12 mouse cellular contexts compared by ENCODE assay signal in the genomic region with DNA sequence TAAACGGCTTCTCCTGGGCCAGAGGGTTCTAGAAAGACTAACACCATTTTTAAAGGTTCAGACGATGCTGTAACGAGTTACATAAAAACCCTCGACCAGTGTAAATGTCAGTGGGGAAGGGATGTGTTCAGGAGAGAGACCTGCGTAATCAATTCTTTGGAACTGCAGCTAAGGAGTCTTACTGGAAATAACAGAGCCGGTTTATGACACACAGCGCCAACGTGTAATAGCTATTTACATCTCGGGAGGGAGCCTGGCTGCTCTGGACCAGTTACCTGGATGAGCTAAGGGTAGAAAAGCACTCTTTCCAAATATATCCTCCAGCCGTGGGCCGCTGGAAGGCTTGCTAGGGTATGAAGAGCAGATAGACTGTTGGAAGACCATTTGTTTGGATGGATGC.
DNase-seq lines count a peak whose midpoint lies in the region; ATAC-seq and TF ChIP-seq lines count a peak whose summit lies in the region.
"Had no signal": no experiment of that assay in that cellular context is flagged by ENCODE, and none has a peak within 500 bp of the region (broad histone marks: within the 10 kb centered on the region; RNA-seq: fewer than 3 reads in every experiment).

No protein-coding gene starts in this region.

- 71% methylated on average over 11 of the region's 11 CpGs for WGBS in embryonic facial prominence, embryonic 12.5 days
- whole genome bisulfite sequencing in embryonic facial prominence, embryonic 10.5 days, result 84% methylated on average over 11 of the region's 11 CpGs
- WGBS in hindbrain, postnatal 0 days, result 59% methylated on average over 11 of the region's 11 CpGs
- WGBS in hindbrain, embryonic 10.5 days, result 81% methylated on average over 11 of the region's 11 CpGs
- 81% methylated on average over 11 of the region's 11 CpGs for WGBS in midbrain, embryonic 14.5 days
- WGBS in midbrain, postnatal 0 days, result 70% methylated on average over 11 of the region's 11 CpGs
- 51% methylated on average over 11 of the region's 11 CpGs for WGBS in stomach, postnatal 0 days

- ATAC-seq in embryonic facial prominence, embryonic 12.5 days (ENCODE audit: insufficient number of reproducible peaks, insufficient read depth, low FRiP score, low TSS enrichment), result no peak
- ATAC-seq in hindbrain, postnatal 0 days, result no peak
- ATAC-seq in midbrain, embryonic 14.5 days (ENCODE audit: low FRiP score, low TSS enrichment), result no peak
- no peak for ATAC-seq in midbrain, postnatal 0 days (ENCODE audit: low FRiP score)
- ATAC-seq in stomach, postnatal 0 days (ENCODE audit: low FRiP score, low TSS enrichment), result peak; percentile 51; the same call in 1 of the 2 replicates
- ATAC-seq: forebrain, embryonic 16.5 days had no signal

- 0 out of 2 replicates have a peak overlapping the region, but pooled peaks have one; percentile 37 for H3K27ac ChIP-seq in embryonic facial prominence, embryonic 12.5 days
- no peak overlapping the region for H3K27ac ChIP-seq in embryonic facial prominence, embryonic 10.5 days (replicated peaks)
- 0 out of 2 replicates have a peak overlapping the region, but pooled peaks have one; percentile 26 for H3K27ac ChIP-seq in hindbrain, postnatal 0 days
- no peak overlapping the region for H3K27ac ChIP-seq in hindbrain, embryonic 10.5 days
- H3K27ac ChIP-seq in midbrain, embryonic 14.5 days (replicated peaks; ENCODE audit: low read depth, low read length), result peak overlapping the region; percentile 38; the same call in 1 of the 2 replicates
- H3K27ac ChIP-seq in midbrain, postnatal 0 days (ENCODE audit: low read depth, low read length), result no peak overlapping the region
- H3K27ac ChIP-seq in stomach, postnatal 0 days (replicated peaks), result peak overlapping the region; percentile 49; the same call in 1 of the 2 replicates

- no peaks in the 10 kb centered on the region for H3K9me3 ChIP-seq in embryonic facial prominence, embryonic 12.5 days
- no peaks in the 10 kb centered on the region for H3K9me3 ChIP-seq in embryonic facial prominence, embryonic 10.5 days
- H3K9me3 ChIP-seq in hindbrain, postnatal 0 days (ENCODE audit: low read length), result no peaks in the 10 kb centered on the region
- H3K9me3 ChIP-seq in hindbrain, embryonic 10.5 days, result no peaks in the 10 kb centered on the region
- no peaks in the 10 kb centered on the region for H3K9me3 ChIP-seq in midbrain, embryonic 14.5 days (ENCODE audit: control insufficient read depth, low read length)
- H3K9me3 ChIP-seq in midbrain, postnatal 0 days (ENCODE audit: low read length), result no peaks in the 10 kb centered on the region
- H3K9me3 ChIP-seq in stomach, postnatal 0 days (ENCODE audit: control insufficient read depth, low read length), result no peaks in the 10 kb centered on the region

- TF ChIP-seq EP300 in stomach, postnatal 0 days (optimal IDR thresholded peaks at IDR 0.05), result no peak

- TF ChIP-seq CTCF in hindbrain, postnatal 0 days (IDR thresholded peaks at IDR 0.05; ENCODE audit: low read depth), result no peak
- no peak for TF ChIP-seq CTCF in midbrain, postnatal 0 days (IDR thresholded peaks at IDR 0.05)
- TF ChIP-seq CTCF in stomach, postnatal 0 days (IDR thresholded peaks at IDR 0.05; ENCODE audit: low read depth), result no peak

- no peak overlapping the region for H3K4me2 ChIP-seq in embryonic facial prominence, embryonic 12.5 days (replicated peaks)
- H3K4me2 ChIP-seq in hindbrain, postnatal 0 days (ENCODE audit: low read depth, low read length), result no peak overlapping the region
- H3K4me2 ChIP-seq in midbrain, embryonic 14.5 days (ENCODE audit: low read length), result no peak overlapping the region
- no peak overlapping the region for H3K4me2 ChIP-seq in midbrain, postnatal 0 days (ENCODE audit: low read depth, low read length, poor library complexity, severe bottlenecking)
- no peak overlapping the region for H3K4me2 ChIP-seq in stomach, postnatal 0 days (replicated peaks; ENCODE audit: low read depth)

- H3K27me3 ChIP-seq in embryonic facial prominence, embryonic 12.5 days, result no peaks in the 10 kb centered on the region
- no peaks in the 10 kb centered on the region for H3K27me3 ChIP-seq in embryonic facial prominence, embryonic 10.5 days (replicated peaks; ENCODE audit: low read depth, poor library complexity, severe bottlenecking)
- H3K27me3 ChIP-seq in hindbrain, postnatal 0 days (ENCODE audit: insufficient read depth, low read length), result no peaks in the 10 kb centered on the region
- H3K27me3 ChIP-seq in hindbrain, embryonic 10.5 days (ENCODE audit: insufficient read depth, poor library complexity, severe bottlenecking), result no peaks in the 10 kb centered on the region
- H3K27me3 ChIP-seq in midbrain, embryonic 14.5 days (ENCODE audit: control insufficient read depth, insufficient read depth, low read length), result no peaks in the 10 kb centered on the region
- H3K27me3 ChIP-seq in midbrain, postnatal 0 days (ENCODE audit: insufficient read depth, low read length), result no peaks in the 10 kb centered on the region
- H3K27me3 ChIP-seq in stomach, postnatal 0 days (ENCODE audit: control insufficient read depth, insufficient read depth, low read length), result no peaks in the 10 kb centered on the region
- H3K27me3 ChIP-seq: megakaryocyte, embryonic 14.5 days had no signal

- H3K4me1 ChIP-seq in embryonic facial prominence, embryonic 12.5 days, result peaks cover 9% of the 10 kb centered on the region; the same call in 1 of the 2 replicates
- peaks cover 6% of the 10 kb centered on the region; the same call in 1 of the 2 replicates for H3K4me1 ChIP-seq in embryonic facial prominence, embryonic 10.5 days
- 0 out of 2 replicates have a peak, but pooled peaks cover 7% of the 10 kb centered on the region for H3K4me1 ChIP-seq in hindbrain, postnatal 0 days (ENCODE audit: insufficient read depth, low read length)
- 0 out of 2 replicates have a peak, but pooled peaks cover 2% of the 10 kb centered on the region for H3K4me1 ChIP-seq in hindbrain, embryonic 10.5 days (replicated peaks)
- no peaks in the 10 kb centered on the region for H3K4me1 ChIP-seq in midbrain, embryonic 14.5 days (ENCODE audit: control insufficient read depth, insufficient read depth, low read length)
- peaks cover 5% of the 10 kb centered on the region; the same call in 1 of the 2 replicates for H3K4me1 ChIP-seq in midbrain, postnatal 0 days (ENCODE audit: insufficient read depth, low read length)
- H3K4me1 ChIP-seq in stomach, postnatal 0 days (replicated peaks; ENCODE audit: control insufficient read depth, insufficient read depth), result no peaks in the 10 kb centered on the region
- H3K4me1 ChIP-seq: megakaryocyte, embryonic 14.5 days had no signal

- H3K4me3 ChIP-seq in embryonic facial prominence, embryonic 12.5 days, result no peak overlapping the region
- no peak overlapping the region for H3K4me3 ChIP-seq in embryonic facial prominence, embryonic 10.5 days
- no peak overlapping the region for H3K4me3 ChIP-seq in hindbrain, postnatal 0 days (ENCODE audit: low read length)
- H3K4me3 ChIP-seq in hindbrain, embryonic 10.5 days, result no peak overlapping the region
- H3K4me3 ChIP-seq in midbrain, embryonic 14.5 days (replicated peaks; ENCODE audit: low read depth, low read length), result no peak overlapping the region
- H3K4me3 ChIP-seq in midbrain, postnatal 0 days (ENCODE audit: low read depth, low read length), result no peak overlapping the region
- no peak overlapping the region for H3K4me3 ChIP-seq in stomach, postnatal 0 days (ENCODE audit: low read depth, low read length)
- H3K4me3 ChIP-seq: megakaryocyte, embryonic 14.5 days had no signal

- no peak for DNase-seq in embryonic facial prominence, embryonic 10.5 days (ENCODE audit: low spot score)
- DNase-seq in hindbrain, postnatal 0 days (ENCODE audit: low spot score), result no peak
- no peak for DNase-seq in hindbrain, embryonic 10.5 days (ENCODE audit: low spot score)
- DNase-seq in midbrain, embryonic 14.5 days, result peak; percentile 8
- no peak for DNase-seq in midbrain, postnatal 0 days (ENCODE audit: low spot score)
- DNase-seq in stomach, postnatal 0 days (ENCODE audit: low spot score), result no peak
- no peak for DNase-seq in adrenal gland, adult 2 months
- DNase-seq: cerebellum, adult 9-10 months; right cerebral cortex, postnatal 25 days had no signal

- H3K36me3 ChIP-seq in embryonic facial prominence, embryonic 12.5 days, result no peaks in the 10 kb centered on the region
- H3K36me3 ChIP-seq in embryonic facial prominence, embryonic 10.5 days (replicated peaks), result no peaks in the 10 kb centered on the region
- H3K36me3 ChIP-seq in hindbrain, postnatal 0 days (ENCODE audit: insufficient read depth, low read length), result no peaks in the 10 kb centered on the region
- H3K36me3 ChIP-seq in hindbrain, embryonic 10.5 days, result no peaks in the 10 kb centered on the region
- no peaks in the 10 kb centered on the region for H3K36me3 ChIP-seq in midbrain, embryonic 14.5 days (ENCODE audit: control insufficient read depth, insufficient read depth, low read length)
- H3K36me3 ChIP-seq in midbrain, postnatal 0 days (ENCODE audit: insufficient read depth, low read length), result no peaks in the 10 kb centered on the region
- H3K36me3 ChIP-seq in stomach, postnatal 0 days (ENCODE audit: control insufficient read depth, insufficient read depth, low read length), result no peaks in the 10 kb centered on the region

- H3K9ac ChIP-seq in embryonic facial prominence, embryonic 12.5 days, result no peak overlapping the region
- no peak overlapping the region for H3K9ac ChIP-seq in hindbrain, postnatal 0 days (replicated peaks; ENCODE audit: low read length)
- no peak overlapping the region for H3K9ac ChIP-seq in midbrain, embryonic 14.5 days (replicated peaks; ENCODE audit: low read length)
- no peak overlapping the region for H3K9ac ChIP-seq in midbrain, postnatal 0 days (replicated peaks; ENCODE audit: low read length, poor library complexity, severe bottlenecking)
- no peak overlapping the region for H3K9ac ChIP-seq in stomach, postnatal 0 days (ENCODE audit: low read length)

Comparison
In these comparisons a context has a peak if more than half of its experiments do, and no peak if none do; other contexts are left out.
1. H3K27ac ChIP-seq: peak in embryonic facial prominence, embryonic 12.5 days (single experiment), hindbrain, postnatal 0 days (single experiment), midbrain, embryonic 14.5 days (single experiment) and stomach, postnatal 0 days (single experiment); none in embryonic facial prominence, embryonic 10.5 days (single experiment), hindbrain, embryonic 10.5 days (single experiment) and midbrain, postnatal 0 days (single experiment).